18 mouse cellular contexts compared by ENCODE assay signal in the genomic region with DNA sequence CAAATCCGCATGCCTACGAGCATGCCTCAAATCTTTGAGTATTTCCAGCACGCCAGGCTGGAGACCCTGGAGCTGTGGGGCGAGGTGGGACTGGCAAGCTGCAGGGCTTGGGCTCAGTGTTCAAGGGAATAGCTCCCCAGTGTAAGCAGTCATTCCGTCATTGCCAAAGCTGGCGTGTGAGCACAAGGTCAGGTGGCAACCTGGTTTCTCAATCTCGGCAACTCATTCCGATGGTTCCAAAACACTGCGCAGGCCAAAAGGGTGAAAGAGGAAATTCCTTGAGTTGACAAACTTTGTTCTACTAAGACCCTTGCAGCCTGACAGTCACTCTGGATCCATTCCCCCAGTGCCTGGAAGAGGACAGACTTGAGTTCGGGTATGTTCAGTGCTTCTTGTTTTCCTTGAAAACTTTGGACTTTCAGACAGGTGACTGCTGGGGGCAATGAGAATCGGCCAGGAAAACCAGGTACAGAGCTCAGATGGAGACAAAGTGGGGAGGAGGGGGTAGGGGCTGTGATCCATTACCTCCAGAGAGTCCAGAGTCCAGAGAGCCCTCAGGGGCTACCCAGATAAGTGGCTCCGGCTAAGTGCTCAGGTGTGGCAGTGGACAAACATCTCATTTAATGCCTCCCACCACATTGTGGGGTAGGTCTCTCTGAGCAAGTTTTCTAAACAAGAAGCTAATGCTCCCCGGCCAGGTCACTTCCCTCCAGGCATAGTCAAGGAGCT. TPM values are rescaled to one million over a fixed set of nuclear protein-coding genes. Genes with fewer than 3 reads are reported as not detected.
A peak's percentile ranks its signal among the peaks of the same experiment; 100 is the strongest.
DNase-seq lines count a peak whose midpoint lies in the region; ATAC-seq lines count a peak whose summit lies in the region.
"Had no signal": no experiment of that assay in that cellular context is flagged by ENCODE, and none has a peak within 500 bp of the region (broad histone marks: within the 10 kb centered on the region; RNA-seq: fewer than 3 reads in every experiment).

No protein-coding gene starts in this region.

- H3K4me2 ChIP-seq in kidney, embryonic 14.5 days (replicated peaks; ENCODE audit: low read depth, low read length): no peak overlapping the region
- H3K4me2 ChIP-seq: embryonic facial prominence, embryonic 12.5 days; forebrain, embryonic 13.5 days; hindbrain, embryonic 15.5 days; limb, embryonic 12.5 days had no signal

- H3K4me1 ChIP-seq in kidney, embryonic 14.5 days (ENCODE audit: control insufficient read depth, insufficient read depth, low read length): no peaks in the 10 kb centered on the region
- H3K4me1 ChIP-seq: embryonic facial prominence, embryonic 12.5 days; forebrain, embryonic 13.5 days; hindbrain, embryonic 15.5 days; limb, embryonic 12.5 days; midbrain, embryonic 10.5 days had no signal

- H3K9ac ChIP-seq in kidney, embryonic 14.5 days (ENCODE audit: low read depth, low read length): no peak overlapping the region
- H3K9ac ChIP-seq: embryonic facial prominence, embryonic 12.5 days; forebrain, embryonic 13.5 days; hindbrain, embryonic 15.5 days; limb, embryonic 12.5 days had no signal

- H3K27me3 ChIP-seq in kidney, embryonic 14.5 days (ENCODE audit: control insufficient read depth, insufficient read depth, low read length): no peaks in the 10 kb centered on the region

- no peak for ATAC-seq in kidney, embryonic 14.5 days (ENCODE audit: low FRiP score, low TSS enrichment)
- ATAC-seq: CD4-positive, CD25-positive, alpha-beta regulatory T cell, adult 4 months; forebrain, embryonic 13.5 days had no signal

- DNase-seq in kidney, adult 11 months: peak; percentile 45
- DNase-seq in adrenal gland, postnatal 25 days: peak; percentile 57
- DNase-seq in kidney, adult 9 months: peak; percentile 49
- DNase-seq in lung, postnatal 36 days: peak; percentile 54
- no peak for DNase-seq in ovary, postnatal 14 days (ENCODE audit: low spot score)
- no peak for DNase-seq in cerebellum, adult 9-10 months
- DNase-seq: cerebellum, adult 9-11 months; thymus, adult 2 months had no signal

- H3K9me3 ChIP-seq in kidney, embryonic 14.5 days (ENCODE audit: control insufficient read depth, low read length): no peaks in the 10 kb centered on the region
- H3K9me3 ChIP-seq: embryonic facial prominence, embryonic 12.5 days; forebrain, embryonic 13.5 days; hindbrain, embryonic 15.5 days; limb, embryonic 12.5 days; midbrain, embryonic 10.5 days had no signal

- H3K27ac ChIP-seq in kidney, embryonic 14.5 days (ENCODE audit: low read depth, low read length): no peak overlapping the region
- H3K27ac ChIP-seq: embryonic facial prominence, embryonic 12.5 days; forebrain, embryonic 13.5 days; hindbrain, embryonic 15.5 days; limb, embryonic 12.5 days; midbrain, embryonic 10.5 days had no signal

- WGBS in kidney, embryonic 14.5 days: 87% methylated on average over 13 of the region's 13 CpGs

- H3K36me3 ChIP-seq in kidney, embryonic 14.5 days (ENCODE audit: control insufficient read depth, insufficient read depth, low read length): no peaks in the 10 kb centered on the region
- H3K36me3 ChIP-seq: embryonic facial prominence, embryonic 12.5 days; hindbrain, embryonic 15.5 days; limb, embryonic 12.5 days; midbrain, embryonic 10.5 days had no signal

- no peak overlapping the region for H3K4me3 ChIP-seq in kidney, embryonic 14.5 days (ENCODE audit: low read length)
- H3K4me3 ChIP-seq: embryonic facial prominence, embryonic 12.5 days; forebrain, embryonic 13.5 days; hindbrain, embryonic 15.5 days; limb, embryonic 12.5 days; midbrain, embryonic 10.5 days had no signal

RNA-seq across cellular contexts. Expression of gene A930018P22Rik, which starts 6.4 kb away (rescaled TPM):
- 0.27 TPM in 1 of 2 replicates, not detected in the other for polyA plus RNA-seq in kidney, embryonic 14.5 days (2014; fragmentation: Nextera tagmentation; extraction: Ambion mirVana)
- total RNA-seq in adrenal gland, postnatal 25 days (2021): 0.79 and 2.4 TPM in 2 replicates
- total RNA-seq: layer of hippocampus, postnatal 14 days; neutrophil, adult 5-6 weeks had no signal
- polyA plus RNA-seq: CD4-positive, CD25-positive, alpha-beta regulatory T cell, adult 4 months; embryonic facial prominence, embryonic 12.5 days; forebrain, embryonic 13.5 days; heart, embryonic 14.5 days; hindbrain, embryonic 15.5 days; limb, embryonic 12.5 days; thymus, adult 2 months had no signal

RNA-seq across cellular contexts. Expression of gene Cd59a, which starts 33.4 kb away (rescaled TPM):
- 38.2 and 40.7 TPM in 2 replicates for polyA plus RNA-seq in kidney, embryonic 14.5 days (2014; fragmentation: Nextera tagmentation; extraction: Ambion mirVana)
- total RNA-seq in adrenal gland, postnatal 25 days (2021): 63.6 and 68.6 TPM in 2 replicates

RNA-seq across cellular contexts. Expression of gene Cd59b, which starts 59.3 kb away (rescaled TPM):
- polyA plus RNA-seq in kidney, embryonic 14.5 days (2014; fragmentation: Nextera tagmentation; extraction: Ambion mirVana): 5.6 and 9.3 TPM in 2 replicates
- total RNA-seq in adrenal gland, postnatal 25 days (2021): 6.4 and 11.2 TPM in 2 replicates
- total RNA-seq: neutrophil, adult 5-6 weeks had no signal

Comparison
In these comparisons a context has a peak if more than half of its experiments do, and no peak if none do; other contexts are left out.
1. DNase-seq: peak in kidney, adult 11 months (single experiment), adrenal gland, postnatal 25 days (single experiment), kidney, adult 9 months (single experiment) and lung, postnatal 36 days (single experiment); none in ovary, postnatal 14 days (single experiment) and cerebellum, adult 9-10 months (single experiment).